Mouse (Mus musculus) testis, postnatal 14 days (tissue): ENCODE measurements at regions not wholly inside any gene's neighbourhood (a gene's known extent, or its start where the extent isn't known, plus 50 kb on each side); places are given as distances from the start of the nearest gene placed in this dataset.

Source experiments
- DNase-seq: peaks from one replicate; pipeline ENCODE4 v3.0.0; 2021; ENCODE audit warnings: low spot score

DNA sequence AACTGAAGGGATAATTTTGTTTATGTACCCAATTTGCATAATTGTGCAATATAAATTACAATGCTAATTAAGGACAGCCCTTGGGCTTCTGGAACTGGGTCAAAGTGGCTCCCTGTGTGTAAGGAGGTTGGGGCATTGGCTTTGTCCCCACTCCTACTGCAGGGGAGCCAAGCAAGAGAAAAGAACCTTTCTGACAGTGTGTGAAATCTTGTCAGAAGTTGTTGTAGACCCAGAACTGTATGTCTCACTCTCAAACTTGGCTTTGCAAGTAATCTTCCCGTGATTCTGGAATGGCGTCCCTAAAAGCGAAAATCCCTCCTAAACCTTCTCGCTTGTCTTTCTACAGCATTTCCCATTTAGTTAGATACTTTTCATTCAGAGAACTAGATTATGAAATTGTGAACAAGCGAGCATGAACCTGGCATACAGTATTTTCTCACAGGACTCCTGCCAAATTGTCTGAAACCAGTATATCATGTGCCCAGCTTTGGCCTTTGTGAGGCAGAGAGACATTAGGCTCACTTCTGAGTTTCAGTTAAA lies 83.8 kb upstream of the Gm11146 start:
- DNase-seq, result no peak

DNA sequence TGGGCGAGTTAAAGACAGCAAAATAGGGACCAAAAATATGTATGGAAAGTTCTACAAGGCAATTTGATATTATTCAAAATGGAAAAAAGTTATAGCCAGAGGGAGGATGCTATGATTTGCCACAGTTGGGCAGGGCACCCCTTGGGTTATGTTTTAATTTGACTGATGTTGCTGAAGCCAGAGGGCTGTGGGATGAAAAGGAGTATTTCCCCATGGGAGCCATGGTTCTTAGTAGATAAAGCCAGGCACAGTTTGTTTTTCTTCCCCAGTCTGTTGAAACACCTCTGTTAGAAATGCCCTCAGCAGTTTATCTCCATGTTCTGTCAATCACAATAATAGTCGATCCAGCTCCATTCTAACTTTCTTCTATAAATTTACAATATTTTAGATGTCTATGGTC lies 82.6 kb upstream of the Gm11146 start:
- no peak for DNase-seq

DNA sequence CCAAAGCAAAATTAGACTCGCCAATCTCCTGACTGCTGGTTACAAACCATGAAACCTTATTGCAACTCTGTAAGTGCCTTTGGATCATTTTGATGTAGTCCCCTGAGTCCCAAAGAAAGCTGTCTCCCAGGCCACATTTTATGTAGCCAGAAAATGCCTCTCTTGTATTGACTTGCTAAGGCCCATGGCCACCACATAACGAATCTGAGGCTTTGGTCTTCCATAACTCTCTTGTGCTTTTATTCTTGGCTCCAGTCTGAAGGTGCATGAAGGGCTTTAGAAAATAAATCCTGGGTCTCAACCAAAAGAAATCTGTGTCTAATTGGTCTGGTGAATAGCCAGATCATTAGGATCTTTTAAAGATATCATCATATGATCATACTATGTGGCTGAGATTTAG lies 77.3 kb upstream of the Gm11146 start:
- DNase-seq, result no peak

DNA sequence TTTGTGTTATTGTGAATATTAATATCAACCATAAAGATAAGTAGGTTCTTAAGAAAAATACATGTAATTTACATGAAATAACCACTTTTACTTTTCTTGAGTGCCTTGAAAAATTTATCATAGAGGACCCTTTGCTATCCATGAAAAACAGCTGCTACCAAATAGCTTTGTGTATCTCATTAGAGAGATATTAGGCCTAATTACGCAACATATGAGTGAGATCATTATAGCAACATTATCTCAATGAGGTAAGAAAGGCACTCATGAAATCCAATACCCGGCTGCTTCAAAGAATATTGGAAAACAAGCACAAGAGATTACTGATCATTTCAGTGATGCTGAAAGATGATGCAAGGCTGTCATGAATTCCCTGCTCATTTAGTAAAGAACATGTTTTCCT lies 74.9 kb upstream of the Gm11146 start:
- DNase-seq, result no peak

DNA sequence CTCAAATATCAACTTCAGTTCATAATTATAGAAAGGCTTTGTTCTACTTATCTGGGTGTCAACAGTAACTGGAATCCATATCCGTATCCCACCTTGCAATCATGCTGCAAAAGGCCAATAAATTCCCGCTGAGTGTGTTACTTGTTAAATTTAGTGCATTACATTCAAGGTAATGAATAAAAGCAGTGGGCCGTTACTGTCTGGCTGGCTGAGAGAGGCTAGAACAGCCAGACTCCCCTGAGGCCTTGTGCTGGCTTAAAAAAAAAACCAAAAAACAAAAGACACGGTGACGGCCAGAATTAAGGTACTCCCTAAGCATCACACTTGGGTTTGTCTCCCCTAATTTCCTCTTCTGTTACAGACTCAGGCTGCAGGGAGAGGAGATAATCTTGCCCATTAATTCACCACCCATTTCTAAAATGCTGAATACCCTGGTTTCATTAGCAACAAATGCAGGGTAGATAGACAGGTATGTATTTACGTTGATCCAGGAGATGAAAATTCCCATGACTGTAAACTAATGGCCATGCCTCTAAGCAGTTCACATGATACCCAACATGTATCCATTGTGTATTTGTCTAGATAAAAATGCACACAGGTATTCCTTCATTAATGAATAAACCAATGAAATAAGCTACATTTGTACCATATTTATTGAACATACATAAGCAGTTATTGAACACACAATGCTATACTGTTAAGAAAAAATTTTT lies 74.1 kb upstream of the Gm11146 start:
- DNase-seq, result no peak

DNA sequence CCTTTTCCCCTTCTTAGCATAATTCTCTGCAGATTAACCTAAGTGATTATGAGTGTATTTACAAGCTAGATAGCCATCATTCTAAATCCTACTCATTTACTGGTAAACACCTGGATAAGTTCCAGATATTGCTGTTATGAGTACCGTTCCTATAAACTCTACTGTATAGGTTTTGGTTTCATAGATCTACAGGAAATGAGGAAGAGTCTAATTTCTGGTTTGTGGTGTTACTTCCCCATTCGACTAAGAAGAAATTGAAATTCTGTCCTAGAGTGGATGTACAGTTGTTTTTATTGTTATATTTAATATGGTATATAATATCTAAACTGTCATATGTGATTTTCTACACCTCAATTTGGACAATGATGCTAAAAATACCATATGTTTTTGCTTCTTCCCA lies 69.4 kb upstream of the Gm11146 start:
- DNase-seq, result no peak

DNA sequence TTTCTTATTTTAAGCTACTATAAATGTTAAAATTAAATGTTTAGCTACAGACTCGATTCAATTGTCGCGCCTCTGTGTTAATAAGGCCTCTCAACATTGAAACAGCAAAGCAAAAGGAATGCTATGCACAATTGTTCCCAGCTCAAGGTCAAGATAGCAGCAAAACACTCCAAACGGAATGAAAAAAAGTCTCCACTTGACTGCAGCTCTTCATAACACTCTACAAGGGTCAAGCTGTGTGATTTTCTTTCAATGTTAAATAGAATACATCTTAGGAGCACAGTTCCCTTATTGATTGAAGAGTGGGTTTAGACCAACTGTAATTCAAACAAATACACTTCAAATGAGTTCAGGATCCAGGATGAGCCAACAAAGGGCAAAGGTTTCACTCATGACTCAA lies 63.9 kb upstream of the Gm11146 start:
- DNase-seq, result peak; percentile 18

DNA sequence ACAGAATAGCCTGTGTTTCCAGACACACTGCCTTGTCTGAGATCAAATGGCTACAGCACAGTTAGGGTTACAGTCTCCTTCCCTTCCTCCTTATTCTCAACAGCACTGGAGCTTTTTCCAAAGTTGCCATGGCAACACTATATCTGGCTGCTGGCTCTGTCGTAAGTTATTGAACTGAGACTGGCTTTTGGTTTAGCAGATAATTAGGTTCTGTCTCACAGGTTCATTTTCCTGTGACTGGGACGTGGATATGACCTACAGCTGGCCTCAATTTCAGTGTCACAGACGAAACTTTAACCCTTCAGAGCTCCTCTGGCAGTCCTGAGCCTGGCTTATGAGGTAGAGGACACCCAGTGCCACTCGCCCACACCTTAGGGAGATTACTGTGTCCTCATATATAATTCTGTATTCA lies 60.2 kb upstream of the Gm11146 start:
- no peak for DNase-seq

DNA sequence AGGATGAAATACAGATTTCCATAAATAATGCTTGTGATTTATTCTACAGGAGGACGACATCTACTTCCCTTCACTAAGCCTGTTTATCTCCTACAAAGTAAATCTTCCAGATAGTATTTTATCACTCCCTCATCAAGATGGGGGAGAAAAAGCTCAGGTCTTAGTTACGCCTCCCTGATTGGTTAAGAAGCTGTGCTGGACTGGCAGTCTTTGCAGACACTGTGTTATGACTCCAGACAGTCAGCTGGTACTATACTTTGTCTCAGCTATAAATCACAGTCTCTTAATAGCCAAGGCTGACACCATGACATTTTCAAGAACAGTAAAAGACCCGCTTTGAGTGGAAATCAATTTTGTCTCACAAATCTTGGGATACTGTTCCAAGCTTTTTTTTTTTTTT lies 51.4 kb upstream of the Gm11146 start:
- DNase-seq, result no peak
